Mouse (Mus musculus) gastrocnemius, postnatal 10 days (tissue): Measurements from ENCODE around the gene Taf1d. TPM values are rescaled to one million over a fixed set of nuclear protein-coding genes. Genes with fewer than 3 reads are reported as not detected.
"Not testable (repeated sequence)": the region's sequence is repeated elsewhere in the genome, so short reads cannot be mapped to it uniquely, and the experiment has no call there.

Experiments used
- DNase-seq: peaks from one replicate; pipeline ENCODE4 v3.0.0; 2021; ENCODE audit warnings: mixed read lengths
- long read RNA-seq, 2 experiments: library from polyadenylated mRNA; stranded (forward); transcript quantifications; one replicate each; pipeline ENCODE4 v2.0.0; 2021
- total RNA-seq, 2 experiments: library from RNA; stranded (reverse); gene quantifications; 2 replicates each; pipeline ENCODE4 v1.2.3; 2021

Gene Taf1d
- total RNA-seq = 10 to 100 TPM; 50.4 to 65.8 TPM
- long read RNA-seq, experiment 1, partial matches to known transcripts = 2 of 10 reads
- long read RNA-seq, experiment 1, other reads (novel, unspliced or antisense) = 5 of 10 reads
- long read RNA-seq, experiment 2, partial matches to known transcripts = 0 of 8 reads
- long read RNA-seq, experiment 2, other reads (novel, unspliced or antisense) = 4 of 8 reads

- DNase-seq = peak; percentile 98
These were observed at the start of gene Taf1d for GRCm38 (mm10) chr9:15305503-15306397. Gene Taf1d (plus strand): TSS chr9:15306214.

- DNase-seq = no peak
These were observed 49.8 kb upstream of the Taf1d start for GRCm38 (mm10) chr9:15256214-15256613.

GRCm38 (mm10) chr9:15261980-15262379 lies 44.0 kb upstream of the Taf1d start:
- DNase-seq = no peak

GRCm38 (mm10) chr9:15263487-15263886 lies 42.5 kb upstream of the Taf1d start:
- no peak for DNase-seq

GRCm38 (mm10) chr9:15273981-15274380 lies 32.0 kb upstream of the Taf1d start:
- no peak for DNase-seq

GRCm38 (mm10) chr9:15276855-15277254 lies 29.2 kb upstream of the Taf1d start:
- DNase-seq = no peak

GRCm38 (mm10) chr9:15278343-15278742 lies 27.7 kb upstream of the Taf1d start:
- no peak for DNase-seq

GRCm38 (mm10) chr9:15279139-15279648 lies 26.8 kb upstream of the Taf1d start:
- DNase-seq = no peak

GRCm38 (mm10) chr9:15279649-15280490 lies 26.1 kb upstream of the Taf1d start, which contains the start of gene Med17:
Gene Med17 (minus strand): TSS chr9:15279931.
- DNase-seq = peak; percentile 90

- DNase-seq = no peak
These were observed 25.5 kb upstream of the Taf1d start for GRCm38 (mm10) chr9:15280491-15280879.

- no peak for DNase-seq
These were observed 20.6 kb upstream of the Taf1d start for GRCm38 (mm10) chr9:15285443-15285842.

GRCm38 (mm10) chr9:15287846-15288245 lies 18.2 kb upstream of the Taf1d start:
- DNase-seq = no peak

GRCm38 (mm10) chr9:15288402-15288801 lies 17.6 kb upstream of the Taf1d start:
- DNase-seq = no peak

GRCm38 (mm10) chr9:15289251-15289650 lies 16.8 kb upstream of the Taf1d start:
- DNase-seq = no peak

- no peak for DNase-seq
These were observed 8.9 kb upstream of the Taf1d start for GRCm38 (mm10) chr9:15297112-15297511.

- DNase-seq = no peak
These were observed 7.6 kb upstream of the Taf1d start for GRCm38 (mm10) chr9:15298451-15298850.

GRCm38 (mm10) chr9:15300056-15300455 lies 6.0 kb upstream of the Taf1d start:
- no peak for DNase-seq

GRCm38 (mm10) chr9:15301399-15301798 lies 4.6 kb upstream of the Taf1d start:
- peak; percentile 23 for DNase-seq

GRCm38 (mm10) chr9:15302006-15302405 lies 4.0 kb upstream of the Taf1d start:
- not testable (repeated sequence) for DNase-seq

- DNase-seq = no peak
These were observed 3.1 kb upstream of the Taf1d start for GRCm38 (mm10) chr9:15302881-15303280.

GRCm38 (mm10) chr9:15306398-15307119 lies 545 bp downstream of the Taf1d start, which contains the start of gene 4931406C07Rik:
Gene 4931406C07Rik (minus strand): TSS chr9:15306448.
- no peak for DNase-seq

GRCm38 (mm10) chr9:15307257-15307656 lies 1.2 kb downstream of the Taf1d start:
- no peak for DNase-seq
